Mouse (Mus musculus): ENCODE data around the gene Ccdc85c.

Ccdc85c gene

GRCm38 (mm10) chr12:108268970-108269369 is 6.3 kb downstream of the Ccdc85c start:
- no peak for DNase-seq (ENCODE audit: low read depth, low spot score)

- DNase-seq (ENCODE audit: low read depth, low spot score) = no peak
These were observed 7.6 kb downstream of the Ccdc85c start for GRCm38 (mm10) chr12:108267653-108268052.

DNA sequence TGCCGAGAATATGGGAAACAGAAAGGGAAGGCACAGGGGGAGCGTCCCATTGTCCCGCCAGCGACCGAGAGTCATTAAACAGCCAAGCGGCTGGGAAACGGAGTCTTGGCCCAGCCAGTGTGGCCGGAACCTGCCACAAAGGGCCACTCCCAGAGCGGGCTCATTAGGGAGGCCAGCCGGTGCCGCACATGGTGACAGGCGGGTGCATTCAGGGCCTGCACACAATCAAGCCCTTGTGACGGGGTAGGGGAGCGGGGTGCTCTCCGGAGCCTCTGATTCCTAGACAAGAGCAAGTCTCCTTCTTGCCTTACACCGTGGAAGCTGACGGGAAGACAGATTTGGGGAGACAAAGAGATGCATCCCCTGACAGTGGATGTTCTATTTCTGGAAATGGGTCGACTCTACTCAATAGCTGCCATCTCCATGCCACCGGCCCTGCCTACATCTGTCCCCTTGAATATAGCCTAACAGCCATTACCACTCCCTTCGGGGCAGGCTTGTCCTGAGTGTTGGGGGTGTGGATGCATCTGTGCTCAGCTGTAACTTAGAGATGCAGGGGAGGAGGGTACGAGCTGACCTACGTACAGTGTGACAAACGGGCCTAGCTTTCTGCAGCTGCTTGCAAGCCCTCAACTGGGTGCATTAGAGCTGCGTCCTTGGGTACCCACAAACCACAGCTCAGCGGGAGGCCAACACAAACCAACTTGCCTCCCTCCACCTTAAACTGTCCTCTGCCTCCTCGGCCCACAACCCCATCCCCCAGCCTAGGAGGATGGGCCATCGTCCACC is 9.2 kb downstream of the Ccdc85c start:
- DNase-seq (ENCODE audit: low read depth, low spot score) = no peak

- DNase-seq (ENCODE audit: low read depth, low spot score) = no peak
These were observed 10.3 kb downstream of the Ccdc85c start for GRCm38 (mm10) chr12:108264918-108265317.

DNA sequence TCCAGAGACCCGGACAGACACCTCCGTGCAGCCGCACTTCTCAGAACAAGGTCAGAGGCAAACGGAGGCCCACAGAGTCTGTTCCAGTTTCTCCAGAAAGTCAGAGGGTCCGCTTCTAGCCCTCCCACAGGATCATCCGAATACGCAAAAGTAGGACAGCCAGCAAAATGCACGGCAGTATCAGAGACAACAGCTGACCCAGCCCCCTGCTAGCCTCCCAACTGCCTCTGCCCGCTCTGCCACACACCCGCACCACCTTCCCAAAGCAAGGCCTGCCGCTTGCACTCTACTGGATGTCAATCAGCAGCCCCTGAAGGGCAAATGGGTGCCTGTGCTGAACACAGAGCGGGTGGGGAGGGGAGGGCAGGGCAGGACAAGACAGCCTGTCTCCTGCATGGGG is 14.3 kb downstream of the Ccdc85c start:
- no peak for DNase-seq (ENCODE audit: low read depth, low spot score)

DNA sequence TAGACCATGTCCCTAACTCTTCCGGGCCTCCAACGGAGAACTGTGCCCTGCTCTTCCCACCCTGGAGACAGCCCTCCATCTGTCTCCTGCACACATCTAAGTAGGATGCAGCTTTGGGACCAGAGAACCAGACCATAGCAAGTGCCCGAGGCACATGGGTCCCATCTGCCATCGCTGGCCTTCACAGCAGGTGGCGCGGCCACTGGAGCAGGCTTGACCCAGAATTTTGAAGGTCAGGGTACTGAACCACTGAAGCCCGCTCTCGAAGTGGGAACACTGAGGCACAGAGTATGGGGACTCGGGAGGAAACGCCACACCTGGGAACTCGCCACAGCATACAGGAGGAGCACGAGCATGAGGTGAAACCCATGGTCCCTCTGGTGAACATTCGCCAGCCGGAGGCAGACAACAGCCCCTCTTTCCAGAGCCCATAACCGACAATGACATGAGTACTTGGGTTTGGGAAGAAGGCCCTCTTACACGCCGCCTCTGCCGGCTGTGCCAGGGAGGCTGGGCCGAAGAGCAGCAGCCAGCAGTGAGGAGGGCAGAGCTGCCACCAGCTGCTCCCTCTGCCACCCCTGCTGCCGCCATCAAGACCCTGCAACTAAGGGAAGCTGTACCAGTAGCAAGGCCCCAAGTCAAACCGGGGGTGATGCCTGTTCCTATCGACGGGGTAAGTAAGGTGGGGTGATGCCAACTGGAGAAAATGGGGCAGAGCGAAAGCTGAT is 15.7 kb downstream of the Ccdc85c start:
- DNase-seq (ENCODE audit: low read depth, low spot score) = no peak

DNA sequence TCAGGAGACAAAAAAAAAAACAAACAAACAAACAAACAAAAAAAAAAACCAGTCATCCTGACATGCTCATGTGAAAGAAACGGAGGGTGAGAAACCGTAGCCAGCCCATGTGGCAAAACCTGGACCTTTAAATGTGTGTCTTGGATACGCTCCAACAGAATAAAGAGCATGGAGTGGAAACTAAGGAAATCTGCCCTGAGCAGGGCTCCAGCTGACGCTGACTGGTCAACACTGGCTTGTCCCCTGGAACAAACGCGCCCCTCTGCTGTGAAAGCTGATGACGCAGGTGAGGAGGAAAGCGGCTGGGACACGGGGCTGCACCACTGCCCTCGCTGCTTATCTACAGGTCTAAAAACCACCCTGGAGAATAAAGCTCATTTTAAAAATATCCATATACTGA is 18.5 kb downstream of the Ccdc85c start:
- no peak for DNase-seq (ENCODE audit: low read depth, low spot score)

DNA sequence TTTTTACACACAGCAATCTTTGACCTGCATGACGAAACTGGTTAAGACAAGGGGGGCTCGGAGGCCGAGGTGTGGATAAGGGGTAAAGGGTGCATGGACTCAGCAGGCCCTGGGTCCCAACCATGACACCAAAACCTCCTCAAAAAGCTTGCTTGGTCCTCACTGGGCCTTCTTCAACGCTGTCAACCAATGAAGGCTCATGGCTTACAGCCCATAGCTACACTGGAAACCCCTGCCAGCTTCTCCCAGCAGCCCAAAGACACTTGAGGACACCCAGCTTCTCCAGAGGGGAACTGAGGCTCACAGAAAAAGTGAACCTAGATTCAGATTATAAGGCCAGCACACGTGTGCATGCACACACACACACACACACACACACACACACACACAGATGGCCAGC is 19.3 kb downstream of the Ccdc85c start:
- DNase-seq (ENCODE audit: low read depth, low spot score) = no peak

DNA sequence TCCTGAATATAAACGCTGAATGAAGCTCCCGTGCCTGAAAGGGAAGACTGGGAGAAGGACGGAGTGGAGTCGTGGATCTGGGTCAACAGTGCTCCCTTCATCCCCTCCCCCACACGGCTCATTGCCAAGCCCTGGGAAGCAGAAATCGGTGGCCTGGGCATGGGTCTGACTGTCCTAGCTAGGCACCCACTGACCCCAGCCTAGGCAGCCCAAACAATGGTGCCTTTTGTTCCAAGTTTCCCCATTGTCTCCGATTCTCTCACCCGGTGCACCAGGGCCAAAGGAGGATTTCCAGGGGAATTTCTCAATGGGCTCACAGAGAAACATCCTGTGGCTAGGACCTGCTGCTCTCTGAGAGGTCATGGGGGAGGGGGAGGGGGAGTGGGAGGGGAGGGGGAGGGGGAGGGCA is 19.7 kb downstream of the Ccdc85c start:
- no peak for DNase-seq (ENCODE audit: low read depth, low spot score)

GRCm38 (mm10) chr12:108253042-108253441 is 22.2 kb downstream of the Ccdc85c start:
- DNase-seq (ENCODE audit: low read depth, low spot score) = no peak

DNA sequence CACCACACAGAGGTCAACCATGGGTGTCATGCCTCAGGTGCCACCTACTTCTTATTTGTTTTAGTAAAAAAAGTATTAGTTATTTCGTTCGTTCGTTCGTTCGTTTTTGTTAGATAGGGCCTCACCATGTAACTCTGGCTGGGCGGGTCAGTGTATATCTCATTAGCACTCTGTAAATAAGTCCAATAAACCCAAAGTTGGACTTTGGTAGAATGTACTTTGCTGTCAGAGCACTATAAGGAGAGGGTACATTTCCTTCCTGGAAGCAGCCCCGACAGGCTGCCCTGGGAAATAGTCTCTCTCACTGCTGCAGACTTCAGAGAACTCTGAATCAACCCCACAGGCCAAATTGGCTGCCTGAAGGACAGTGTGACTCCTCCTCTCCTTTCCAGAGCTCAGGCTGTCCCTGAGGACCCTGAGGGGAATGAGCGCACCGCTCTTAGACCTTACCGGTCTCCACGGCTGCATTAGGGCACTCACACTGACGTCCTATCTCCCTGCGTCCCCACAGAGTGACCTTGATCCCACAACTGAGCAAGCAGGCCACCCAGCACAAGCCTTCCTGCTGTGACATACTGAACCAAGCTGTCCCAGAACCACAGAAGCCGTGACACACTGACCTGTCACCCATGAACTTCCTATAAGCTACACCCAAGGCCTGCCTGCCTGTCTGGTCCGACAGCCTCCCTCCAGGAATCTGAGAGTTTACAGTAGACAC is 23.2 kb downstream of the Ccdc85c start:
- DNase-seq (ENCODE audit: low read depth, low spot score) = no peak

DNA sequence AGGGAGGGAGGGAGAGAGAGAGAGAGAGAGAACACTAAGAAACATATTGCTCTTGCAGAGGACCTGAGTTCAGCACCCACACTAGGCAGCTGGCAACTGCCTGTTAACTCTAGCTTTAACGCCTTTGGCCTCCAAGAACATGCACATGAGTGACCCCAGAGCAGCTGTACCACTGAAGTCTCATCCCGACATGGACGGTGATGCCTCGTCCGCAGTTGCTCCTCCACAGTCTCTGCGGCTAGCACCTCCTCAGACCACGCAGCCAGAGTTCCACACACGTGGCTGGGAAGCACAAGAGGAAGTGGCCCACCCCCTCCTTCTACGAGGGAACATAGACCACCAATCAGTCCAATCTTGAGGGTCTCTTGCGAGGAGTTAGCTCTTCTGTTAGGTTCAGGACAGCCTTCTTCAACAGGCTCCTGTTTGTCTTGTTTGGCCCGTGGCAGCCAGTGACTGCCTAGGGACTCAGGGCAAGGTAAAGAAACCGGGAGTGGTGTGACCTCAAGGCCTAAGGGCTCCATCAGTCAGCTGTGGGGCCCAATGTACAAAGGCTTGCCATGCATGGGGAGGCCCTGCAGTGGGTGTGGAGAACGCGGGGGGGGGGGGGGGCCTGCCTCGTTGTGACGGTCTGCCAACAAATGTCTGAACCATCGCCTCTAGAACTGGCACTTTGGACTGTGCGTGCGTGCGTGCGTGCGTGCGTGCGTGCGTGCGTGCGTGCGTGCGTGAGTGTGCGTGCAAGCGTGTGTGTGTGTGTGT is 24.0 kb downstream of the Ccdc85c start:
- DNase-seq (ENCODE audit: low read depth, low spot score) = no peak

DNA sequence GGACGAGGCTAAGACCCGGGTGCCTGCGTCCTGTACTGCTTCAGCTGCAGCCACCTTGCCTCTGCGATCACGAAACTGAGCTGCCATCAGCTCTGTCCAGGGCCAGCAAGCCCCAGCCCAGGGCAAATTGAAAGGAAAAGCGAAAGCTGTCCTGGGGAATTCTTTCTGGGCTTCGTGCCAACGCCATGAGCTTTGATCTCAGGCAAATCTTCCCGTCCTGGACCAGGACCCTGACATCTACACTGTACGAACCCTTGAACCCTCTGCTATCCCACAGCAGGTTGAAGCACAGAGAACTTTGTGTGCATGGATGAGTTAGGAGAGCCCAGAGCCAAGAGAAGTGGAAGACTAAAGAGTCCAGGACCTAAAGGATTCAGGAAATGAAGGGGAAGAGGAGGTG is 25.7 kb downstream of the Ccdc85c start:
- DNase-seq (ENCODE audit: low read depth, low spot score) = peak; percentile 38

DNA sequence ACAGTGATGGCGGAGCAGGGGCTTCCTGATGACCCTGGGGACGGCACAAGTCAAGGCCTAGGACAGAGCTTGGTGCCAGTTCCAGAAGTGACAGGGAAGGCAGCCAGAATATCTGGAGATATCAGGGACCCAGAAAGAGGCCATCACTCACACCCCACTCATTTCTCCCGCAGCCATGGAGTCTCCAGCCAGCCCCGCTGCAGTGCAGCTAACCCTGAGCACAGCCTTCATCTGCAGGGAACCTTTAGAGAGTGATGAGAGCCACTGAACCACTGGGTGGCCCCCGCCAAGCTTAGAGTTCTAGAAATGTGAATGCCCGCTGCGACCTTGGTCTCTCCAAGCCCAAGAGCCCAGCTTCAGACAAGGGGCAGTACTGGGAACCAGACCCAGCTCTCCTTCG is 26.2 kb downstream of the Ccdc85c start:
- DNase-seq (ENCODE audit: low read depth, low spot score) = no peak

GRCm38 (mm10) chr12:108246759-108247500 is 28.3 kb downstream of the Ccdc85c start:
- DNase-seq (ENCODE audit: low read depth, low spot score) = no peak

DNA sequence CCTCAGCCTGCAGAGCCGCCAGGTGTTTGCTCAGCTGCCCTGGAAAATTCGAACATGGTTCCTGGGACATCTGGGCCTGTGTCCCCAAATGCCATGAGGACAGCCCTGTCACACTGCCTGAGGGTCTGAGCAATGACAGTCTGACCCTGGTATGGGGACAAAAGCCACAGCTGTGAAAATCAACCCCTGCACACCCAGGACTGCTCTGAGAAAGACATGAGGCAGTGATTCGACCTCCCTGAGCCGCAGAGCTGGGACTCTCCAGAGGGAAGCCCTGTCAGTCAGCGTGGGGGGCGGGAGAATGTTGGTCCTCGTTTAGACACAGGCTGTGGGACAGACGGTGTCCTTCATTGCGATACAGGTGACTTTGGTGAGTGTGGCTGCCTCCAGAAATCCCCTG is 29.6 kb downstream of the Ccdc85c start:
- DNase-seq (ENCODE audit: low read depth, low spot score) = no peak

- peak; percentile 88 for DNase-seq (ENCODE audit: low read depth, low spot score)
These were observed 30.4 kb downstream of the Ccdc85c start for GRCm38 (mm10) chr12:108244778-108245177.

- no peak for DNase-seq (ENCODE audit: low read depth, low spot score)
These were observed 32.9 kb downstream of the Ccdc85c start for GRCm38 (mm10) chr12:108242243-108242745.

DNA sequence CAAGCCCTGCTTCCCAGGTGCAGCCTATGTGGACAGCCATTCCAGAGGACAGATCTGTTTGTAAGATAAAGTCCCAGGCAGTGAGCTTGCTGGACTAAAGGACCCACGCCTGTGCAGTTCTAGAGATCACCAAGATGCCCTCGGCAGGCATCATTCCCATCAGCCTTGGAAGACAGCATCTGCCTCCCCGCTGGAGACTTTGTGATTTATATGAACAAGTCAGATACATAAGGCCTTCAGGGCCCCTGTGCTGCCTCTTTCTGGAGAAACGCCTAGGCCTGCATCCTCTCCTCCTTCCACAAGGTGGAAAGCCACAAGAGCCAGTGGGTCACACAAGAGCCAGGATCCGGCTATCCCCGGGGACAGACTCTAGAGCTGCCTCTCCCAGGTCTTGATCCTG is 33.6 kb downstream of the Ccdc85c start:
- DNase-seq (ENCODE audit: low read depth, low spot score) = no peak

GRCm38 (mm10) chr12:108240953-108241588 is 34.2 kb downstream of the Ccdc85c start:
- DNase-seq (ENCODE audit: low read depth, low spot score) = no peak
